Mouse (Mus musculus) left cerebral cortex, postnatal 36 days (tissue): ENCODE data around the gene Gfra1. TPM values are rescaled to one million over a fixed set of nuclear protein-coding genes. Genes with fewer than 3 reads are reported as not detected.
A peak's percentile ranks its signal among the peaks of the same experiment; 100 is the strongest.

Experiments
- DNase-seq, 2 experiments: peaks; one replicate each; pipeline ENCODE4 v3.0.0; 2021 to 2022; ENCODE audit warnings: low spot score in 2 of 2, mixed read lengths in 1 of 2
- intact Hi-C: fragments of 180-260 bp; cut with DNase I; formaldehyde crosslinking; loops from one replicate; pipeline ENCODE4 v1.15.1; 2025
- total RNA-seq, 2 experiments: library from RNA; stranded (reverse); gene quantifications; 2 replicates each; pipeline ENCODE4 v1.2.3; 2021

The Gfra1 gene
- total RNA-seq, 2 experiments from 2014 or later: 33.5 to 36.6 TPM

DNA sequence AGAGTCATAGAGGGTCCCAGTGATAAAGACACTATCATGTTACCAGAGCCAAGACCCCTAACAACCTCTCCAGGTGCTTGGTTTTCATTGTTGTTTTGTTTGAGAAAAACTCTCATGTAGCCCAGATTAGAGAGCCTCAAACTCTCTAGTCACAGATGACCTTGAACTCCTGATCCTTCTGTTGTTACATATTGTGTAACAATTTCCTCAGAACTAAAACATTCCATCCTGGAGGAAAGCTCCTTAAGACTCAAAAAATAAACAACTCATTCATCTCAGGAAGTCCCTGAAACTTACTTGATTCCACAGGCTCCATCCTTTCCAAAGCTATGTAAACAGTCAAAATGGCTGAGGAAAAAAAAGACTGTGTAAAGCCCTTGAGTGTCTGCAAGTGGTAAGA is 49.0 kb downstream of the Gfra1 start:
- DNase-seq: no peak
- intact Hi-C loops: no loop called here

DNA sequence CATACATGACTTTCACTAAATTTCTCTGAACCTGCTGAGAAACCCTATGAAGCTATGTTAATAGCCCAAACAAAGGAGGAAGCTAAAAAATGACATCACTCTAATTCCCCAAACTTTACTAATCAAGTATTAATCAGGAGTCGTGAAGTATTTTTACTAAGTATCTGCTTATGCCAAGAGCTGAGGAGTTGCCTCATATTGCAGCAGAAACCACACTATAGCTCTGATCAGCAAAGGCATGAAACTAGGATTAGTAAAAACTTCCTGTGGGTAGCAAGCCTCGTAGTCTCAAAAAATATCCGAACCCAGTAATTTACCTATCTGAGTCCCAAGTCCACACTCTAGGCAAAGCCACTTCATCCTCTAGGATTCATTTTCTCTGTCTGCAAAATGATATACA is 55.5 kb downstream of the Gfra1 start:
- intact Hi-C loops: no loop called here
- DNase-seq: no peak

GRCm38 (mm10) chr19:58399166-58399565 is 56.5 kb downstream of the Gfra1 start:
- intact Hi-C loops: no loop called here
- DNase-seq: no peak

DNA sequence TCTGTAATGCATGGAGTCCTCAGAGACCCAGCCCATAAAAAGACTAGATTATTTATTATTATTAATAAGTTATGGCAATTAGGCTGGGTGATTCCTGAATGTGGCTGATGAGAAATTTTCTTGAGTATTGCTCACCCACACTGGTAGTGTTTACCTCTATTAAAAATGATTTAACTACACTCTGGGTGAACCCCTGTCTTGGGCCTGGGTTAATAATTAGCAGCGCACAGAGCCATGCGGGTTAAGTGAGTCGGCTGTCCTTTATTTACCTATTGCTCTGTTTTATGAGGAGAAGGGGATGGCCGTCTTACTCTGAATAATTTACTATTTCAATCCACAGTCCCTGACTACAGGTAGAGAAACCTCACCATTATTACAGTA is 59.1 kb downstream of the Gfra1 start:
- intact Hi-C loops: no loop called here

DNA sequence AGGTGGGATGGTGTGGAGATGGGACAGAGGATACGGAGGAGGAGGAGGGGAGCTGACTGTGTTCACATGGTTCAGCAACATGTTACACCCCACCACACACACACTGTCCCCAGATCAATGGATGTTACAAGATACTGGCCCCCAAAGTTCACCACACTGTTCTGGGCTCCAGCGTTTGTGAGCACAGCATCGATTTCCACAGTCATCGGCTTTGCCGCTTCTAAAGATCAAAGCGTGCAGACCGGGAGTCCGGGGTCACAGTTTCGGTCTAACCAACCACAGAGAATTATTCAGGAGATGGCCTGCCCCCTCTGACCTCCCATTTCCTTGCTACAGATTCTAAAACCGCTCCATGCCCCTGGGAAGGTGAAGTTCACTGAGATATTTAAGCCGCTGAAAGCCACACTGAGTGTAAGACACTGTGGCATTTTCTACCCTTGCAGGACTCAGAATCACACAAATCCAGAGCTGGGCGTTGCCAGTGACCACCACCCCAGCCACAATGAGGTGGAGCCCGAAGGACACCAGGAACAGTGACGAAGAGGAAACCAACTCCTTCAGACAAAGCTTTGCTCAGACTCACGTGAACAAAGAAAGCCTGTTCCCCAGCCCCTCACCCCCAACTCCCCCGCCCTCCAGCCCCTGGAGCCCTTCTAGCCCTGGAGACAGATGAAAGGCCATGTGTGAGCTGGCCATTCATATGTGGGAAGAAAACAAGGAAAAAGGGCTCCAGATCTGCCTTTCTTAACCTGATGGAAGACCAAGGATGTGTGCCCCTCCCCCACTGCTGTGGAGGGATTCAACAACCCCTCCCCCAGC is 59.7 kb downstream of the Gfra1 start:
- intact Hi-C loops: no loop called here
- no peak for DNase-seq

More for the DNA sequence above, 59.1 kb downstream of the Gfra1 start:
- no peak for DNase-seq

GRCm38 (mm10) chr19:58393121-58393520 is 62.6 kb downstream of the Gfra1 start:
- intact Hi-C loops: no loop called here
- DNase-seq: no peak

- intact Hi-C loops: no loop called here
- no peak for DNase-seq
Observed at GRCm38 (mm10) chr19:58391796-58392195, 63.9 kb downstream of the Gfra1 start.

- DNase-seq: no peak
- intact Hi-C loops: no loop called here
Observed at GRCm38 (mm10) chr19:58389466-58389865, 66.2 kb downstream of the Gfra1 start.

DNA sequence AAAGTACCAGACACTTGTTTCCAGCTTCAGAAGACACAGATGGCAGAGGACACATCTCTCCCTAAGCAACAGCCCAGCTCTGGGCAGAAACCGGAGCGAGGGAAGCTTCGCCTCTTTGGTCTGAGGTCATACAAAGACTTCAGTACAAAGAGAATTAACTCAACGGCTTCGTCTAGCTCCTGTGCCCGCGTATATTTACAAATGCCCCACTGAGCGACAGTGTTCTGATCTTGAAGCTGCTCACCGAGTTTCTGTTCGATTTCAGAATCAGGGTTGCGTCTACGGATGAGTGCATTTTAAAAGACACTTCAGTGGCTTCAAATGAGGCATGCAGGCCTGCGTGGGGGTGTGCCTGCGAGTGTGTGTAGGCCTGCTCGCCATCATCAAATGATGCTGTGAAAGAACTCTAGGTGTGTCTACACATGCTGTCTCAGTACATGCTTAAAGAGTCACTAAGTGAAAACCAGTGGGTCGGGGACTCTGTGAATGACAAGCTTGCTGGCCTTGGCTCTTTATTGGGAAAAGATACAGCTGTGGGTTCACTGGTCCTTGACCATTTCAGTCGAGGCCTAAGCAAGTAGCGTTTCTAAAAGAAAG is 66.8 kb downstream of the Gfra1 start:
- intact Hi-C loops: no loop called here
- no peak for DNase-seq

DNA sequence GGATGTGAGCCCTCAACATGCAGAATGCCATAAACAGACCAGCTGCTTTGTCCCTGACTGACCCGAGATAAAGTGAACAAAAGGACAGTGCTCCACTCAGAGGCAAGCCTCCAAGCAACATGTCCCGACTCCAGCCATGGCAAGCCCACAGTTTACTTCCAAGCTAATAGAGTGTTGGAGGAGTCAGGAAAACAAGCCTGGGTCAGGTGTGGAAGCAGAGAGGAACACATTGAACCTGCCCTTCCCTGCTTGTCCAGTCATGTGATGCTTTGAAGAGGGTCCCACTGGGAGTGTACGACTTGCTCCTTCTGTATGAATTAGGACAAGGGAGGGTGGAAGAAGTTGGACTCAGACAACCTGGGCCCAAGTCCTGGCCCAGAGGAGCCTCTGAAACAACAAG is 72.4 kb downstream of the Gfra1 start:
- no peak for DNase-seq
- intact Hi-C loops: no loop called here

GRCm38 (mm10) chr19:58382535-58382934 is 73.2 kb downstream of the Gfra1 start:
- intact Hi-C loops: no loop called here
- no peak for DNase-seq

DNA sequence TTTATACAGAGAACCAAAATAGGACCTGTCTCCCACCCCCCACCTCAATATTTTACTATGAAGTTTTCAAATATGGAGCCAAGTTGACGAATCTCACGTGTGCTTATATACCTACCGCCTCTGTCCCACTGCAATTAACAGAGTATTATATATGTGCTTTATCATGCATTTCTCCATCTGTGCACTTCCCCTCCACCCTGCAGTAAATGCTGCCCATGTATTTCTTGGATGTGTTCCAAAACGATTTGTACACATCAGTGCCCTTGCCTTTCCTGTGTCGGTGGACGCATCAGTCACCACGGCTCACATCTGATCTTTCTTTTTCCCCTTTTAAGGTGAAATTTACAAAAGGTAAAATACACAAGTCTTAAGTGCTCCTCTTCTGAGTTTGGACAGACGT is 77.7 kb downstream of the Gfra1 start:
- intact Hi-C loops: no loop called here
- no peak for DNase-seq

DNA sequence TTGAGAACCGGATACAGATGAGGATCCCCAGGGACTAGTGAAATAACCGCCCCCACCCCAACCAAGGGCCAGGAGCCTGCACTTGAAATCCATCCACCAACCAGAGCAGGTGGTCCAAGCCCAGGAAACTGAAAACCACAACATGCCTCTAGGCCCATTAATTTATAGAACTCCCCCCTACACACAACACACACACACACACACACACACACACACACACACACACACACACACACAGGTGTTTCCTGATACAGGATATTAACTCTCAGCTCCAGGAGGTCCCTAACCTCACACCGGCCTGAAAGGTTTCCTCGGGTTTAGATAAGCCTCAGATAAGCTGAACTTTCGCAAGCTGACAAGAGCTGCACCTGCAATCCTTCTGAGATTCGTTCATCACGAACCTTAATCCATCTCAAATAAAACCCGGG is 79.0 kb downstream of the Gfra1 start:
- intact Hi-C loops: no loop called here
- DNase-seq: no peak

DNA sequence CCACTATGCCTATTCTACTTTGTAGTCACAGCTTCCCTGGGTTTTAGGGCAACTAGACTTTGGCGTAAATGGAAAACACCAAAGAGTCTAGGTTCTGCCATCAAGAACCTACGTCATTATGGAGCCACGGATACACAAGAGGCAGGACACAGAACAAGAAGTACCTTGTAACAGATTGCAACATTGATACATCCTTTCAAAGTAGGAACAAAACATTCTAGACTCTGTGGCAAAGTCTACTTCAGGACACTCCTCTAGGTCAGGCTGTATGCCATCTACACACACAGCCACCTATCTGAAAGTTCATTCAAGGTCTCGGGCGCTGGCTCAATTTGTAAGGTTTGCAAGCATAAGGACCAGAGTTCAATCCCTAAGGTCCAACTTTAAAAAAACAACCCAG is 81.1 kb downstream of the Gfra1 start:
- intact Hi-C loops: no loop called here

GRCm38 (mm10) chr19:58374155-58374554 is 81.6 kb downstream of the Gfra1 start:
- intact Hi-C loops: no loop called here
- DNase-seq: peak in 1 of 2 experiments; percentile 17

More for the DNA sequence above, 81.1 kb downstream of the Gfra1 start:
- DNase-seq: no peak

GRCm38 (mm10) chr19:58368513-58368912 is 87.2 kb downstream of the Gfra1 start:
- DNase-seq: no peak
- intact Hi-C loops: no loop called here

DNA sequence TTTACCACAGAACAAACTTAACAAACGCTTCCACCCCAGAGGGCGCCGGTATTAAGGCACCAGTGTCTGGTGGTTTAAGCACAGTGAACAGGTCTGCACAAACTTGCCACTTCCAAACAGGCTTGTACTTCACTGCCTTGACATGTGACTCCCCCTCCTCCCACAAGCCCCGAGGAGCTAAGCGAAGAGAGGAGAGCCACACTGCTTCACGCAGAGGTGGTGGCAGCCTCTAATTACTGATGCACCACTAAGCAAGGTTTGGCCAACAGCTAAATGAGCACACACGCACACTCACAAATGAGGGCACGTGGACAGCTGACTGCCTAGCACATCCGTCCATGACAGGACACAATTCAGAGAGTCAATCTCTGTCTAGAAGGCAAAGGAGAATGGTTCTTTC is 91.0 kb downstream of the Gfra1 start:
- no peak for DNase-seq
- intact Hi-C loops: no loop called here

DNA sequence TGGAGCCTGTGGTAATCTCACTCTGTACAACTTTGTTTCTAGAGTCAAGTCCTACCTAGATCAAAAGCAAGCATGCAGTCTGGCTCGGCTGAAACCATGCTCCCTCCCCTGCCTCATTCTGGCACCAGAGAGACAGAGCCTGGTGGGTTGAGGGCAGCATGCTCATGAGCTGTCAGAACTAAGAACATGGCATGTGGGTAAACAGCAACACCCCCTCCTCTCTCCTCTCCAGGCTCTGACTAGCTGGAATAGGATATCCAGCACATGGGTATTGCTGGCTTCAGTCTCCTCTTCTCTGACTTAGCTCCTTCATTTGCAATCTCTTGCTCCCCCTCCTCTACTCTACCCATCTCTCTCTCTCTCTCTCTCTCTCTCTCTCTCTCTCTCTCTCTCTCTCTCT is 94.7 kb downstream of the Gfra1 start:
- no peak for DNase-seq
- intact Hi-C loops: no loop called here

DNA sequence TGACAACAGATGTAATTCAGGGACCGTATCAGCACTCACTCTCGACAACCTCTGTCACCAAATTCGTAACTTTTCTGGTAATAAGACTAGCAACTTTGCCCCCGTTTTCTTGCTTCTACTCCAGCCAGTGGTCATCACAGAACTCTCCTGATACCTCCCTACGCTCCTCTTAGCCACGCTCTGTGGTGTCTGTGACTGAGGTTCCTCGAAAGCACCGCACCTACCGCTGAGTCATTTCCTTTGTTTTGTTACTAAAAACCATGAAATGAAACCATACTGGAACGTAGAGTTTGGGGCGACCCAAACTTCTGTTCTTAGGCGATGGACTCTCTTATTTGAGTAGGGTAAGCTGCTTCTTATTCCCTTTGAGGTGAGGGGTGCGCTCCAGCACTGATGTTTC is 97.6 kb downstream of the Gfra1 start:
- intact Hi-C loops: no loop called here
- DNase-seq: no peak

DNA sequence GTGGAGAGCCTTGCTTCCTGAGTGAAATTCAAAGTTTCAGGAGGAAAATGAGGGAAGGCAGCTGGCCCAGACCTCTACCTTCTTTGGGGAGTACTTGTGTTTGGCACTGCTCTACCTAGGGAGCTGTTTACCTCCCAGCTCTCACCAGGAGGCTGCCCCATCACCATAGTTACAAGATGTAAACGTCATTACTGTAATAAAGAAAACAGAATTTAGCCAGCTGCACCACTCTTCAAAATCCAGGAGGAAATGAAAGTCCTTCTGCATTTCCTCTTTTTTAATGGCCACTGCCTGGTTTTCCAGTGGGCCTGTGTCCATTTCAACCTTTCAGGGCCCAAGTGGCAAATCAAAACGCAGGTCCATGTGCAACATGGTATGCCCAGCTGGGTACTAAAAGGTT is 101.8 kb downstream of the Gfra1 start:
- intact Hi-C loops: no loop called here
- DNase-seq: no peak

DNA sequence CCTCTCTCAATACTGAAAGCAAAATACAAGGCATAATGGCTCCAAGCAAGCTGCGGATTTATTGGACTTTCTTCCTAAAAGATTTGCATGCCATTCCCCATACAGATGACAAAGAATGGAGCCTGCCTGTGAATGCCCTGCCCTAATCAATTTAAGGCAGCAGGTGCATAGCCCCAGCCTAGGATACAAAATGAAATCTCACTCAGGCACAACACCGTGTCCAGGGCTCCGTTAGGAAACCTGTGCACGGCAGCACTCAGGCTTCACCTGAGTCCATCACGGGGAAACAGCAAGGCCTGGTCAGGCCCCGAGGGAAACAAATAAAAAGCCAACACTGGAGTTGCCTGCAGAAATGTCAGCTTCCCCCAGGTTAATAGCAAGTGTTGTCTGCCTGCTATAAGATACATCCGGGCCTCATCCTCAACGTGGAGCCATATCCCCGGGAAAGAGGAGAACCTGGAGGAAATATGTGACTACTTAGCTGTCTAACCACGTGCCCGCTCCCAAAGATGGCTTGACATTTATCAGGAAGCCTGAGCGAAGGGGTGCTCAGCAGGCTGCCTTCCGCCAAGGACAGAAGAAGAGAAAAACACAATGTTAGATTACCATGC is 102.3 kb downstream of the Gfra1 start:
- no peak for DNase-seq
- intact Hi-C loops: no loop called here
